Mouse (Mus musculus) layer of hippocampus, adult 9-11 months (tissue): ENCODE measurements around the gene Ldah.

Experiments used
- DNase-seq: peaks from one replicate; pipeline ENCODE4 v3.0.0; 2022

Ldah gene

GRCm38 (mm10) chr12:8320084-8320713 is 112.3 kb downstream of the Ldah start:
- peak; percentile 85 for DNase-seq

GRCm38 (mm10) chr12:8321506-8321905 is 113.6 kb downstream of the Ldah start:
- no peak for DNase-seq

GRCm38 (mm10) chr12:8324086-8324485 is 116.2 kb downstream of the Ldah start:
- no peak for DNase-seq

GRCm38 (mm10) chr12:8325245-8325942 is 117.5 kb downstream of the Ldah start:
- peak; percentile 59 for DNase-seq

GRCm38 (mm10) chr12:8325943-8326522 is 118.1 kb downstream of the Ldah start:
- DNase-seq: peak; percentile 86

GRCm38 (mm10) chr12:8326825-8327674 is 119.1 kb downstream of the Ldah start:
- DNase-seq: peak; percentile 95

- DNase-seq: no peak
These were observed 119.8 kb downstream of the Ldah start for GRCm38 (mm10) chr12:8327675-8328053.

- no peak for DNase-seq
These were observed 121.3 kb downstream of the Ldah start for GRCm38 (mm10) chr12:8329236-8329635.

GRCm38 (mm10) chr12:8331489-8332173 is 123.7 kb downstream of the Ldah start:
- no peak for DNase-seq

GRCm38 (mm10) chr12:8332174-8332542 is 124.3 kb downstream of the Ldah start:
- no peak for DNase-seq

- DNase-seq: no peak
These were observed 125.7 kb downstream of the Ldah start for GRCm38 (mm10) chr12:8333617-8334016.

- DNase-seq: peak; percentile 70
These were observed 126.4 kb downstream of the Ldah start for GRCm38 (mm10) chr12:8334261-8334660.
